Comparison of ENCODE assay signal across 22 mouse cellular contexts in the genomic region with DNA sequence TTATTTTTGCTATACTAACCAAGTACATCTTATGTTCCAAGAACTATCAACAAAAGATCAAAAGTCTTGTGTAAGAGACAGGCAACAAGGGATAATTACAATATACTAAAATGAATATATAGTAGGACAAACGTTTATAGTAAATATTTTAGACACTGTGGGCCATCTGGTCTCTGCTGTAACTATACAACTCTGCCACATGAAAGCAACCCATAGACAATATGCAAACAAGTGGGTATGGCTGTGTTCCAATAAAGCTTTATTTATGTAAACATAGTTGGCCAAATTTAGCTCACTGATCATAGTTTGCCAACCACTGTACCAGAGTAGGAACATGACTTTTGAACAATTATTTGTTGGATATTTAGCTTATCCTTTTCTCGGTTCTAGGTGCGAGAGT. TPM values are rescaled to one million over a fixed set of nuclear protein-coding genes. Genes with fewer than 3 reads are reported as not detected.
DNase-seq lines count a peak whose midpoint lies in the region; ATAC-seq and TF ChIP-seq lines count a peak whose summit lies in the region.
"Had no signal": no experiment of that assay in that cellular context is flagged by ENCODE, and none has a peak within 500 bp of the region (broad histone marks: within the 10 kb centered on the region; RNA-seq: fewer than 3 reads in every experiment).

No protein-coding gene starts in this region.

- H3K4me2 ChIP-seq in embryonic facial prominence, embryonic 14.5 days (ENCODE audit: low read depth, low read length): no peak overlapping the region
- H3K4me2 ChIP-seq in lung, embryonic 14.5 days: no peak overlapping the region
- H3K4me2 ChIP-seq in lung, postnatal 0 days (replicated peaks; ENCODE audit: low read depth, low read length): no peak overlapping the region
- H3K4me2 ChIP-seq in lung, embryonic 16.5 days (ENCODE audit: low read depth, low read length): no peak overlapping the region
- H3K4me2 ChIP-seq in embryonic facial prominence, embryonic 15.5 days (replicated peaks): no peak overlapping the region

- H3K27ac ChIP-seq in embryonic facial prominence, embryonic 14.5 days (replicated peaks; ENCODE audit: low read depth, low read length): no peak overlapping the region
- H3K27ac ChIP-seq in embryonic facial prominence, embryonic 10.5 days (replicated peaks): no peak overlapping the region
- H3K27ac ChIP-seq in lung, embryonic 14.5 days (ENCODE audit: low read depth): no peak overlapping the region
- H3K27ac ChIP-seq in lung, postnatal 0 days (ENCODE audit: low read length): no peak overlapping the region
- H3K27ac ChIP-seq in lung, embryonic 16.5 days (ENCODE audit: low read length): no peak overlapping the region
- H3K27ac ChIP-seq in embryonic facial prominence, embryonic 15.5 days (replicated peaks): no peak overlapping the region

- DNase-seq in embryonic facial prominence, embryonic 14.5 days (ENCODE audit: low spot score): peak; percentile 48
- DNase-seq in embryonic facial prominence, embryonic 10.5 days (ENCODE audit: low spot score): no peak
- DNase-seq in lung, embryonic 14.5 days: peak; percentile 58
- no peak for DNase-seq in lung, postnatal 0 days (ENCODE audit: low spot score)
- DNase-seq in lung, adult 2 months: no peak
- DNase-seq in spleen, adult 18-20 months: no peak
- DNase-seq: adrenal gland, adult 2 months; adrenal gland, adult 8-10 months; adrenal gland, postnatal 10 days; adrenal gland, postnatal 14 days; adrenal gland, postnatal 25 days; adrenal gland, postnatal 36 days; B cell, adult 2 months; cerebellum, adult 11 months; cerebellum, adult 11-12 months had no signal

- no peaks in the 10 kb centered on the region for H3K9me3 ChIP-seq in embryonic facial prominence, embryonic 14.5 days (ENCODE audit: control insufficient read depth, low read length)
- no peaks in the 10 kb centered on the region for H3K9me3 ChIP-seq in embryonic facial prominence, embryonic 10.5 days
- H3K9me3 ChIP-seq in lung, embryonic 14.5 days (ENCODE audit: low read depth, low read length): no peaks in the 10 kb centered on the region
- H3K9me3 ChIP-seq in lung, postnatal 0 days (ENCODE audit: low read length): no peaks in the 10 kb centered on the region
- no peaks in the 10 kb centered on the region for H3K9me3 ChIP-seq in lung, embryonic 16.5 days (ENCODE audit: control insufficient read depth, low read length)
- H3K9me3 ChIP-seq in embryonic facial prominence, embryonic 15.5 days (replicated peaks): no peaks in the 10 kb centered on the region

- no peak for ATAC-seq in embryonic facial prominence, embryonic 14.5 days (ENCODE audit: low read depth)
- ATAC-seq in lung, embryonic 14.5 days (ENCODE audit: insufficient read depth): peak; percentile 56; the same call in 1 of the 2 replicates
- no peak for ATAC-seq in lung, postnatal 0 days
- ATAC-seq in lung, embryonic 16.5 days (ENCODE audit: low read depth): peak; percentile 43; the same call in 1 of the 2 replicates
- 0 out of 2 replicates have a peak, but pooled peaks have one; percentile 58 for ATAC-seq in embryonic facial prominence, embryonic 15.5 days (ENCODE audit: insufficient number of reproducible peaks, low FRiP score, low TSS enrichment, low read depth)
- ATAC-seq: activated CD4-positive, CD25-positive, alpha-beta regulatory T cell, adult 4 months; CD4-positive, CD25-positive, alpha-beta regulatory T cell, adult 4 months; Patski had no signal

- no peak for TF ChIP-seq EP300 in lung, postnatal 0 days (IDR thresholded peaks at IDR 0.05)

- H3K27me3 ChIP-seq in embryonic facial prominence, embryonic 14.5 days (replicated peaks; ENCODE audit: control insufficient read depth, insufficient read depth, low read length): no peaks in the 10 kb centered on the region
- no peaks in the 10 kb centered on the region for H3K27me3 ChIP-seq in embryonic facial prominence, embryonic 10.5 days (replicated peaks; ENCODE audit: low read depth, poor library complexity, severe bottlenecking)
- no peaks in the 10 kb centered on the region for H3K27me3 ChIP-seq in lung, embryonic 14.5 days (ENCODE audit: insufficient read depth, low read length)
- no peaks in the 10 kb centered on the region for H3K27me3 ChIP-seq in lung, postnatal 0 days (replicated peaks; ENCODE audit: insufficient read depth, low read length)
- H3K27me3 ChIP-seq in lung, embryonic 16.5 days (ENCODE audit: control insufficient read depth, insufficient read depth, low read depth, low read length): no peaks in the 10 kb centered on the region
- H3K27me3 ChIP-seq in embryonic facial prominence, embryonic 15.5 days: no peaks in the 10 kb centered on the region
- H3K27me3 ChIP-seq: CH12.LX had no signal

- no peak overlapping the region for H3K4me3 ChIP-seq in embryonic facial prominence, embryonic 14.5 days (ENCODE audit: low read depth, low read length)
- no peak overlapping the region for H3K4me3 ChIP-seq in embryonic facial prominence, embryonic 10.5 days
- H3K4me3 ChIP-seq in lung, embryonic 14.5 days (ENCODE audit: low read depth, low read length): no peak overlapping the region
- H3K4me3 ChIP-seq in lung, postnatal 0 days (ENCODE audit: low read depth, low read length): no peak overlapping the region
- no peak overlapping the region for H3K4me3 ChIP-seq in lung, embryonic 16.5 days (ENCODE audit: low read length)
- no peak overlapping the region for H3K4me3 ChIP-seq in lung, adult 2 months (replicated peaks; ENCODE audit: extremely low read depth, low read depth, low read length)
- H3K4me3 ChIP-seq in embryonic facial prominence, embryonic 15.5 days (replicated peaks): no peak overlapping the region

- no peak overlapping the region for H3K9ac ChIP-seq in embryonic facial prominence, embryonic 14.5 days (ENCODE audit: low read depth, low read length)
- H3K9ac ChIP-seq in lung, embryonic 14.5 days: no peak overlapping the region
- no peak overlapping the region for H3K9ac ChIP-seq in lung, postnatal 0 days (replicated peaks; ENCODE audit: low read depth)
- H3K9ac ChIP-seq in lung, embryonic 16.5 days (ENCODE audit: low read length): no peak overlapping the region
- no peak overlapping the region for H3K9ac ChIP-seq in embryonic facial prominence, embryonic 15.5 days

- TF ChIP-seq CTCF in lung, embryonic 14.5 days (IDR thresholded peaks at IDR 0.05; ENCODE audit: low read depth): no peak
- TF ChIP-seq CTCF in lung, postnatal 0 days (IDR thresholded peaks at IDR 0.05): no peak
- TF ChIP-seq CTCF in lung, adult 2 months (IDR thresholded peaks at IDR 0.05; ENCODE audit: insufficient read depth, low read length): no peak

- WGBS in embryonic facial prominence, embryonic 14.5 days: 71% methylated on average over 3 of the region's 3 CpGs
- WGBS in embryonic facial prominence, embryonic 10.5 days: 75% methylated on average over 3 of the region's 3 CpGs
- WGBS in lung, embryonic 14.5 days: 58% methylated on average over 3 of the region's 3 CpGs
- WGBS in lung, postnatal 0 days: 58% methylated on average over 3 of the region's 3 CpGs
- WGBS in lung, embryonic 16.5 days: 52% methylated on average over 3 of the region's 3 CpGs
- 45% methylated on average over 3 of the region's 3 CpGs for WGBS in lung, adult 2 months
- WGBS in embryonic facial prominence, embryonic 15.5 days: 64% methylated on average over 3 of the region's 3 CpGs

- no peak for TF ChIP-seq POLR2A in lung, adult 2 months (IDR thresholded peaks at IDR 0.05; ENCODE audit: borderline replicate concordance, extremely low read depth, low read depth, low read length)

- no peaks in the 10 kb centered on the region for H3K4me1 ChIP-seq in embryonic facial prominence, embryonic 14.5 days (ENCODE audit: control insufficient read depth, insufficient read depth, low read length)
- no peaks in the 10 kb centered on the region for H3K4me1 ChIP-seq in embryonic facial prominence, embryonic 10.5 days
- no peaks in the 10 kb centered on the region for H3K4me1 ChIP-seq in lung, embryonic 14.5 days (ENCODE audit: insufficient read depth)
- no peaks in the 10 kb centered on the region for H3K4me1 ChIP-seq in lung, postnatal 0 days (ENCODE audit: insufficient read depth, low read depth, low read length)
- H3K4me1 ChIP-seq in lung, embryonic 16.5 days (replicated peaks; ENCODE audit: control insufficient read depth, insufficient read depth, low read length): no peaks in the 10 kb centered on the region
- H3K4me1 ChIP-seq in lung, adult 2 months (ENCODE audit: control insufficient read depth, insufficient read depth, low read length): no peaks in the 10 kb centered on the region
- no peaks in the 10 kb centered on the region for H3K4me1 ChIP-seq in embryonic facial prominence, embryonic 15.5 days

- H3K36me3 ChIP-seq in embryonic facial prominence, embryonic 14.5 days (ENCODE audit: control insufficient read depth, insufficient read depth, low read length): no peaks in the 10 kb centered on the region
- H3K36me3 ChIP-seq in embryonic facial prominence, embryonic 10.5 days (replicated peaks): no peaks in the 10 kb centered on the region
- no peaks in the 10 kb centered on the region for H3K36me3 ChIP-seq in lung, embryonic 14.5 days (ENCODE audit: insufficient read depth)
- H3K36me3 ChIP-seq in lung, postnatal 0 days (ENCODE audit: insufficient read depth, low read length): no peaks in the 10 kb centered on the region
- H3K36me3 ChIP-seq in lung, embryonic 16.5 days (ENCODE audit: control insufficient read depth, insufficient read depth, low read length): no peaks in the 10 kb centered on the region
- H3K36me3 ChIP-seq in embryonic facial prominence, embryonic 15.5 days: no peaks in the 10 kb centered on the region
- H3K36me3 ChIP-seq: G1E had no signal

RNA-seq across cellular contexts. Expression of a gene that starts 50.9 kb away (rescaled TPM):
- polyA plus RNA-seq in embryonic facial prominence, embryonic 14.5 days (2014; fragmentation: Nextera tagmentation; extraction: Ambion mirVana): 5.6 and 6.7 TPM in 2 replicates
- 0.92 and 1.5 TPM in 2 replicates for polyA plus RNA-seq in embryonic facial prominence, embryonic 10.5 days (2016; fragmentation: Nextera tagmentation; extraction: Ambion mirVana)
- 2.1 and 2.7 TPM in 2 replicates for polyA plus RNA-seq in lung, embryonic 14.5 days (2014; fragmentation: Nextera tagmentation; extraction: Ambion mirVana)
- polyA plus RNA-seq in lung, postnatal 0 days (2015; fragmentation: Nextera tagmentation; extraction: Ambion mirVana): 0.57 and 0.81 TPM in 2 replicates
- polyA plus RNA-seq in lung, embryonic 16.5 days (2015; fragmentation: Nextera tagmentation; extraction: Ambion mirVana): 1.1 and 1.7 TPM in 2 replicates
- polyA plus RNA-seq in lung, adult 2 months (2012; rRNA removed): 0.12 and 0.21 TPM in 2 replicates
- polyA plus RNA-seq in embryonic facial prominence, embryonic 15.5 days (2015; fragmentation: Nextera tagmentation; extraction: Ambion mirVana): 5.0 and 6.2 TPM in 2 replicates
- polyA plus RNA-seq: CD4-positive, CD25-positive, alpha-beta regulatory T cell, adult 4 months; G1E had no signal

Comparison
In these comparisons a context has a peak if more than half of its experiments do, and no peak if none do; other contexts are left out.
1. ATAC-seq: peak in lung, embryonic 14.5 days (single experiment), lung, embryonic 16.5 days (single experiment) and embryonic facial prominence, embryonic 15.5 days (single experiment); none in embryonic facial prominence, embryonic 14.5 days (single experiment) and lung, postnatal 0 days (single experiment).
2. DNase-seq: peak in embryonic facial prominence, embryonic 14.5 days (single experiment) and lung, embryonic 14.5 days (single experiment); none in embryonic facial prominence, embryonic 10.5 days (single experiment), lung, postnatal 0 days (single experiment), lung, adult 2 months (single experiment) and spleen, adult 18-20 months (0 of 2).